Mouse (Mus musculus): ENCODE measurements around the gene Gm3776. TPM values are rescaled to one million over a fixed set of nuclear protein-coding genes. Genes with fewer than 3 reads are reported as not detected.
A peak's percentile ranks its signal among the peaks of the same experiment; 100 is the strongest.
"Not testable (repeated sequence)": the region's sequence is repeated elsewhere in the genome, so short reads cannot be mapped to it uniquely, and the experiment has no call there.

Gene Gm3776
- polyA plus RNA-seq, 1 experiment from 2014 or later: not detected

DNA sequence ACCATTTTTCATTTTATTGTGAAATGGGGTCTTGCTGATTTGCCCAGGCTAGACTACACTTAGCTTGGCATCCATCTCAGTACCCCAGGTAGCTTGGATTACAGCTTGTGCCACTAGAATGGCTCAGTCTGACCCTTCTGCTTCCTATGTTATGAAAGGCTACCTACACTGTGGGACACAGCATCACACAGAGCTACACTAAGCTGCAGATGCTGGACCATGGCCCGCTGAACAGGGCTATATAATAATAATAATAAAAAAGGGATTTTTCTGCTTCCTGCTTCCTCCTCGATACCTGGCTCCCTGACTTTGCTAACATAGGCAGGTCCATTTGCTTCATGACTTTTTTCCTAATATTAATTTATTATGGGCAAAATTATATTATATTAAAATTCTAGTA, 32.5 kb upstream of the Gm3776 start:
- H3K4me1 ChIP-seq (ENCODE audit: control insufficient read depth, insufficient read depth, low read length): no peaks in the 10 kb centered on the region
- H3K9ac ChIP-seq (ENCODE audit: low read length): no peak overlapping the region
- no peaks in the 10 kb centered on the region for H3K27me3 ChIP-seq (ENCODE audit: control insufficient read depth, insufficient read depth, low read length)
- WGBS: 86% methylated on average over 2 of the region's 2 CpGs
- H3K4me3 ChIP-seq (ENCODE audit: low read depth, low read length): no peak overlapping the region
- H3K27ac ChIP-seq (ENCODE audit: low read depth, low read length): no peak overlapping the region
- ATAC-seq (ENCODE audit: insufficient read depth, low FRiP score, low TSS enrichment): no peak
- DNase-seq (ENCODE audit: low spot score): no peak
- no peaks in the 10 kb centered on the region for H3K36me3 ChIP-seq (ENCODE audit: control insufficient read depth, insufficient read depth, low read length)
- H3K4me2 ChIP-seq (ENCODE audit: low read depth): no peak overlapping the region
- H3K9me3 ChIP-seq (ENCODE audit: control insufficient read depth, low read length): no peaks in the 10 kb centered on the region

- DNase-seq (ENCODE audit: low spot score) (no peak), ATAC-seq (ENCODE audit: insufficient read depth, low FRiP score, low TSS enrichment) (no peak)
- Histone ChIP-seq H3K9me3 (ENCODE audit: control insufficient read depth, low read length) (no peaks in the 10 kb centered on the region), H3K4me2 (ENCODE audit: low read depth) (no peak overlapping the region), H3K36me3 (ENCODE audit: control insufficient read depth, insufficient read depth, low read length) (no peaks in the 10 kb centered on the region), H3K9ac (ENCODE audit: low read length) (no peak overlapping the region), H3K4me3 (ENCODE audit: low read depth, low read length) (no peak overlapping the region), H3K27me3 (ENCODE audit: control insufficient read depth, insufficient read depth, low read length) (no peaks in the 10 kb centered on the region), H3K27ac (ENCODE audit: low read depth, low read length) (no peak overlapping the region), H3K4me1 (ENCODE audit: control insufficient read depth, insufficient read depth, low read length) (no peaks in the 10 kb centered on the region)
- WGBS: 78% methylated on average over 11 of the region's 11 CpGs
Observed at GRCm38 (mm10) chr9:78225304-78225703, 31.6 kb upstream of the Gm3776 start.

- Histone ChIP-seq H3K4me3 (ENCODE audit: low read depth, low read length) (no peak overlapping the region), H3K4me1 (ENCODE audit: control insufficient read depth, insufficient read depth, low read length) (no peaks in the 10 kb centered on the region)
Observed at GRCm38 (mm10) chr9:78228122-78228521, 28.8 kb upstream of the Gm3776 start.

GRCm38 (mm10) chr9:78229658-78230057, 27.3 kb upstream of the Gm3776 start:
- not testable (repeated sequence) for ATAC-seq (ENCODE audit: insufficient read depth, low FRiP score, low TSS enrichment); H3K27ac ChIP-seq (ENCODE audit: low read depth, low read length); H3K4me1 ChIP-seq (ENCODE audit: control insufficient read depth, insufficient read depth, low read length); DNase-seq (ENCODE audit: low spot score); H3K9me3 ChIP-seq (ENCODE audit: control insufficient read depth, low read length); H3K4me2 ChIP-seq (ENCODE audit: low read depth); H3K27me3 ChIP-seq (ENCODE audit: control insufficient read depth, insufficient read depth, low read length); H3K36me3 ChIP-seq (ENCODE audit: control insufficient read depth, insufficient read depth, low read length); H3K4me3 ChIP-seq (ENCODE audit: low read depth, low read length); H3K9ac ChIP-seq (ENCODE audit: low read length)
- 78% methylated on average over 3 of the region's 3 CpGs for WGBS

More at GRCm38 (mm10) chr9:78228122-78228521, 28.8 kb upstream of the Gm3776 start:
- 95% methylated on average over 2 of the region's 2 CpGs for WGBS
- Histone ChIP-seq H3K9me3 (ENCODE audit: control insufficient read depth, low read length) (no peaks in the 10 kb centered on the region), H3K4me2 (ENCODE audit: low read depth) (no peak overlapping the region), H3K27me3 (ENCODE audit: control insufficient read depth, insufficient read depth, low read length) (no peaks in the 10 kb centered on the region), H3K9ac (ENCODE audit: low read length) (no peak overlapping the region), H3K27ac (ENCODE audit: low read depth, low read length) (no peak overlapping the region), H3K36me3 (ENCODE audit: control insufficient read depth, insufficient read depth, low read length) (no peaks in the 10 kb centered on the region)
- no peak for DNase-seq (ENCODE audit: low spot score)
- ATAC-seq (ENCODE audit: insufficient read depth, low FRiP score, low TSS enrichment): no peak

- not testable (repeated sequence) for DNase-seq (ENCODE audit: low spot score); H3K27ac ChIP-seq (ENCODE audit: low read depth, low read length); H3K4me2 ChIP-seq (ENCODE audit: low read depth); H3K27me3 ChIP-seq (ENCODE audit: control insufficient read depth, insufficient read depth, low read length); H3K4me3 ChIP-seq (ENCODE audit: low read depth, low read length); H3K9ac ChIP-seq (ENCODE audit: low read length); H3K4me1 ChIP-seq (ENCODE audit: control insufficient read depth, insufficient read depth, low read length); ATAC-seq (ENCODE audit: insufficient read depth, low FRiP score, low TSS enrichment); H3K36me3 ChIP-seq (ENCODE audit: control insufficient read depth, insufficient read depth, low read length); H3K9me3 ChIP-seq (ENCODE audit: control insufficient read depth, low read length)
- WGBS: 94% methylated on average over 2 of the region's 3 CpGs
Observed at GRCm38 (mm10) chr9:78230461-78230860, 26.5 kb upstream of the Gm3776 start, which contains the start of gene Gsta1. Gene Gsta1 (plus strand): TSS chr9:78230656.

DNA sequence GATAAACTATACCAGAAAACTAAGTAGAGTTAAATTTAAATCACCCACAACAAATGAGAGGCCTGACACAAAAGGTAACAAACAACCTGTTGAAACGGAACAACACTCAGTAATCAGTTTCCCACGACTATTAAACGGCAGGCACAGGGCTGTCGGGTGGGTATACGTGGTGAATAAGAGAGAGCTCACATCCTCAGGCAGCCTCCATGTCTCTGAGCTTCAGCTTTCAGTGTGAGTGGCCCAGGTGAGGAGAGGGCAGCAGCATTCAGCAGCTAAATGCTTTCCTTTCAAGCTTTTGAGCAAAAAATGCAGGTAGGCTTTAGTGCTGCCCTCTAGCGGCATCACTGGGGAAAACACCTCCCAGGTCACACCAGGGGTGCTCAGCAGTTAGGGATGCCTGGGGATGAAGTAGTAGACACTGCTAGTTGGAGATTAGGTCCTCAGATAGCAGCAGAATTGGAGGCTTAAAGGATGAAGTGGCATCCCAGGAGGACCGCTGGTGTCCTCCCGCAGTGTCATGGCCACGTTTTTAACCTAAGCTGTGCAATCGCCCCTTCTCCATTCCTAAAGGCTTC, 23.7 kb upstream of the Gm3776 start:
- H3K4me2 ChIP-seq (ENCODE audit: low read depth); H3K4me1 ChIP-seq (ENCODE audit: control insufficient read depth, insufficient read depth, low read length); H3K36me3 ChIP-seq (ENCODE audit: control insufficient read depth, insufficient read depth, low read length); DNase-seq (ENCODE audit: low spot score); ATAC-seq (ENCODE audit: insufficient read depth, low FRiP score, low TSS enrichment); H3K27me3 ChIP-seq (ENCODE audit: control insufficient read depth, insufficient read depth, low read length); H3K4me3 ChIP-seq (ENCODE audit: low read depth, low read length); H3K27ac ChIP-seq (ENCODE audit: low read depth, low read length); H3K9ac ChIP-seq (ENCODE audit: low read length); H3K9me3 ChIP-seq (ENCODE audit: control insufficient read depth, low read length): not testable (repeated sequence)
- no CpG with 5 or more reads among the region's 10 CpGs for WGBS

- H3K4me3 ChIP-seq (ENCODE audit: low read depth, low read length); H3K36me3 ChIP-seq (ENCODE audit: control insufficient read depth, insufficient read depth, low read length); H3K27ac ChIP-seq (ENCODE audit: low read depth, low read length); ATAC-seq (ENCODE audit: insufficient read depth, low FRiP score, low TSS enrichment); H3K9me3 ChIP-seq (ENCODE audit: control insufficient read depth, low read length); H3K4me2 ChIP-seq (ENCODE audit: low read depth); H3K27me3 ChIP-seq (ENCODE audit: control insufficient read depth, insufficient read depth, low read length); H3K9ac ChIP-seq (ENCODE audit: low read length); DNase-seq (ENCODE audit: low spot score); H3K4me1 ChIP-seq (ENCODE audit: control insufficient read depth, insufficient read depth, low read length): not testable (repeated sequence)
- 84% methylated on average over 4 of the region's 4 CpGs for WGBS
Observed at GRCm38 (mm10) chr9:78255683-78256470, 1.1 kb upstream of the Gm3776 start.

- not testable (repeated sequence) for H3K9me3 ChIP-seq (ENCODE audit: control insufficient read depth, low read length); H3K27me3 ChIP-seq (ENCODE audit: control insufficient read depth, insufficient read depth, low read length); H3K36me3 ChIP-seq (ENCODE audit: control insufficient read depth, insufficient read depth, low read length); DNase-seq (ENCODE audit: low spot score); H3K27ac ChIP-seq (ENCODE audit: low read depth, low read length); H3K4me3 ChIP-seq (ENCODE audit: low read depth, low read length); H3K9ac ChIP-seq (ENCODE audit: low read length); H3K4me1 ChIP-seq (ENCODE audit: control insufficient read depth, insufficient read depth, low read length); H3K4me2 ChIP-seq (ENCODE audit: low read depth)
- 0% methylated on average over 1 of the region's 6 CpGs for WGBS
- ATAC-seq (ENCODE audit: insufficient read depth, low FRiP score, low TSS enrichment): peak; percentile 48; the same call in 1 of the 2 replicates
Observed at GRCm38 (mm10) chr9:78259688-78260087, 2.8 kb downstream of the Gm3776 start.

DNA sequence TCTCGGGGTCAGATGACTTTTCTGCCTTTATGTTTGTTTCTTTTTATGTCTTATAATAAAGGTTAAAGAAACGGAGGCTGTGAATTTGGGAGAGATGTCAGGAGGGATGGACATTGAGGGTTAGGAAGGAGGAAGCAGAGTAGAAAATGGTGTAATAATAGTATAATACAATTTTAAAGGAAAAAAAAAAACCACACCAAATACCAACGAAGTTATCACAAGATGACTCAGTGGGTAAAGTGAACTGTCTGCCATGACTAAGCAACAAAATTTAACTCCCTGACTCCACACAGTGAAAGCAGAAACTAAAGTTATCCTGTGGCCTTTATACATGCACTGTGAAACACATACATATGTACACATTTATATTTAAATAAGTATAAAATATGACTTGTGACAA, 14.0 kb downstream of the Gm3776 start:
- DNase-seq (ENCODE audit: low spot score); H3K4me1 ChIP-seq (ENCODE audit: control insufficient read depth, insufficient read depth, low read length); H3K27ac ChIP-seq (ENCODE audit: low read depth, low read length); H3K9ac ChIP-seq (ENCODE audit: low read length); H3K4me2 ChIP-seq (ENCODE audit: low read depth); H3K36me3 ChIP-seq (ENCODE audit: control insufficient read depth, insufficient read depth, low read length); H3K4me3 ChIP-seq (ENCODE audit: low read depth, low read length); H3K9me3 ChIP-seq (ENCODE audit: control insufficient read depth, low read length); ATAC-seq (ENCODE audit: insufficient read depth, low FRiP score, low TSS enrichment); H3K27me3 ChIP-seq (ENCODE audit: control insufficient read depth, insufficient read depth, low read length): not testable (repeated sequence)
- WGBS: 91% methylated on average over 3 of the region's 3 CpGs
